Mouse (Mus musculus): ENCODE measurements at regions not wholly inside any gene's neighbourhood (a gene's known extent, or its start where the extent isn't known, plus 50 kb on each side); places are given as distances from the start of the nearest gene placed in this dataset.

DNA sequence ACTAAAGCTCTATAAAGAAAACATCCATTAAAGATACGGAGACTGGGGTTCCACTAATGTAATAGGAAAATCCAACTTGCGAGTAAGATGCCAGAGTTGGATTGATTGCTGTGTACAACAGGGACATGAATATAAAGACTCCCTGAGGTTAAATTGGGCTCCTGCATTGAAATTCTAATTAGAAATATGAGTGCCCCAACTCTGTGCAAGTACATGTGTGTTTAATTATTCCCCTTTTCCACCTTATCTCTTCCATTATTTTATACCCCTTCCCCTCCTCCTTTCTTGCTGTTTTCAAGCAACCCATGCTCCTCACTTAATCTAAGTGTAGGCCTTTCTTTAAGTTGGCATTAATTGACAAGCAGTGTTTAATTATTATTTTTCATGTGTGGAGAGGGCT lies 315.7 kb upstream of the G2e3 start:
- no peak for TF ChIP-seq POLR2A (IDR thresholded peaks at IDR 0.05; ENCODE audit: control insufficient read depth in 1 of 2, insufficient read depth in 1 of 2, low read depth in 1 of 2, low read length in 2 of 2, poor library complexity in 1 of 2)
- no peak for TF ChIP-seq CTCF (IDR thresholded peaks at IDR 0.05 in 2 of 3, conservative IDR thresholded peaks at IDR 0.05 in 1 of 3; ENCODE audit: control insufficient read depth in 1 of 3, insufficient read depth in 1 of 3, low read depth in 2 of 3, low read length in 3 of 3, poor library complexity in 1 of 3, severe bottlenecking in 1 of 3)
- no peak for TF ChIP-seq NELFE (IDR thresholded peaks at IDR 0.05; ENCODE audit: low read depth, low read length)
- no peak for TF ChIP-seq GATA1 (IDR thresholded peaks at IDR 0.05; ENCODE audit: low read depth, low read length)
- TF ChIP-seq TAL1 (IDR thresholded peaks at IDR 0.05; ENCODE audit: low read length), result no peak

Data from MEL (cell line).